Comparison of ENCODE assay signal across 13 mouse cellular contexts in genomic region chr4:141659739-141660138, GRCm38 (mm10). TPM values are rescaled to one million over a fixed set of nuclear protein-coding genes. Genes with fewer than 3 reads are reported as not detected.
A peak's percentile ranks its signal among the peaks of the same experiment; 100 is the strongest.
DNase-seq lines count a peak whose midpoint lies in the region; ATAC-seq and TF ChIP-seq lines count a peak whose summit lies in the region.
"Had no signal": no experiment of that assay in that cellular context is flagged by ENCODE, and none has a peak within 500 bp of the region (broad histone marks: within the 10 kb centered on the region; RNA-seq: fewer than 3 reads in every experiment).

No protein-coding gene starts in this region.

- H3K4me1 ChIP-seq in heart, embryonic 12.5 days (replicated peaks), result peaks cover 46% of the 10 kb centered on the region
- H3K4me1 ChIP-seq in lung, embryonic 14.5 days (ENCODE audit: insufficient read depth), result peaks cover 5% of the 10 kb centered on the region
- H3K4me1 ChIP-seq in hindbrain, embryonic 13.5 days (replicated peaks), result peaks cover 30% of the 10 kb centered on the region

- 71% methylated on average over 4 of the region's 4 CpGs for WGBS in heart, embryonic 12.5 days
- WGBS in lung, embryonic 14.5 days, result 67% methylated on average over 4 of the region's 4 CpGs
- 68% methylated on average over 4 of the region's 4 CpGs for WGBS in hindbrain, embryonic 13.5 days

- no peak overlapping the region for H3K4me2 ChIP-seq in heart, embryonic 12.5 days
- H3K4me2 ChIP-seq in lung, embryonic 14.5 days, result no peak overlapping the region
- no peak overlapping the region for H3K4me2 ChIP-seq in hindbrain, embryonic 13.5 days

- TF ChIP-seq CTCF in lung, embryonic 14.5 days (IDR thresholded peaks at IDR 0.05; ENCODE audit: low read depth), result peak; percentile 39

- no peak overlapping the region for H3K4me3 ChIP-seq in heart, embryonic 12.5 days
- no peak overlapping the region for H3K4me3 ChIP-seq in lung, embryonic 14.5 days (ENCODE audit: low read depth, low read length)
- H3K4me3 ChIP-seq in hindbrain, embryonic 13.5 days, result no peak overlapping the region
- H3K4me3 ChIP-seq: myocyte had no signal

- peak; percentile 53 for DNase-seq in heart, postnatal 4 days
- DNase-seq in lung, embryonic 14.5 days, result no peak
- DNase-seq in lung, adult 18-20 months, result no peak
- peak; percentile 28 for DNase-seq in MN1 (ENCODE audit: low spot score)
- DNase-seq in lung, postnatal 10 days, result peak; percentile 55
- no peak for DNase-seq in cerebellum, adult 18-20 months
- DNase-seq: cerebellum, adult 9-11 months; kidney, postnatal 14 days had no signal

- no peak overlapping the region for H3K9ac ChIP-seq in heart, embryonic 12.5 days
- H3K9ac ChIP-seq in lung, embryonic 14.5 days, result no peak overlapping the region
- H3K9ac ChIP-seq in hindbrain, embryonic 13.5 days, result no peak overlapping the region

- H3K27me3 ChIP-seq in heart, embryonic 12.5 days (replicated peaks), result no peaks in the 10 kb centered on the region
- H3K27me3 ChIP-seq in lung, embryonic 14.5 days (ENCODE audit: insufficient read depth, low read length), result no peaks in the 10 kb centered on the region
- H3K27me3 ChIP-seq in hindbrain, embryonic 13.5 days, result no peaks in the 10 kb centered on the region

- ATAC-seq in heart, embryonic 12.5 days (ENCODE audit: insufficient number of reproducible peaks, low FRiP score), result no peak
- ATAC-seq in lung, embryonic 14.5 days (ENCODE audit: insufficient read depth), result no peak
- no peak for ATAC-seq in hindbrain, embryonic 13.5 days (ENCODE audit: low FRiP score)

- H3K36me3 ChIP-seq in heart, embryonic 12.5 days, result peaks cover 38% of the 10 kb centered on the region
- H3K36me3 ChIP-seq in lung, embryonic 14.5 days (ENCODE audit: insufficient read depth), result peaks cover 28% of the 10 kb centered on the region
- peaks cover 23% of the 10 kb centered on the region for H3K36me3 ChIP-seq in hindbrain, embryonic 13.5 days

- H3K27ac ChIP-seq in heart, embryonic 12.5 days (ENCODE audit: poor library complexity, severe bottlenecking), result no peak overlapping the region
- H3K27ac ChIP-seq in lung, embryonic 14.5 days (ENCODE audit: low read depth), result no peak overlapping the region
- no peak overlapping the region for H3K27ac ChIP-seq in hindbrain, embryonic 13.5 days

- no peaks in the 10 kb centered on the region for H3K9me3 ChIP-seq in heart, embryonic 12.5 days (replicated peaks)
- no peaks in the 10 kb centered on the region for H3K9me3 ChIP-seq in lung, embryonic 14.5 days (ENCODE audit: low read depth, low read length)
- no peaks in the 10 kb centered on the region for H3K9me3 ChIP-seq in hindbrain, embryonic 13.5 days

RNA-seq across cellular contexts. Expression of gene Plekhm2, which starts 5.0 kb away (rescaled TPM):
- 10 to 100 TPM; 57.5 to 64.5 TPM for total RNA-seq in heart, postnatal 4 days (2021)
- 6.1 and 6.2 TPM in 2 replicates for polyA plus RNA-seq in heart, embryonic 12.5 days (2016; fragmentation: Nextera tagmentation; extraction: Ambion mirVana)
- polyA plus RNA-seq in lung, embryonic 14.5 days (2014; fragmentation: Nextera tagmentation; extraction: Ambion mirVana), result 5.1 and 5.4 TPM in 2 replicates
- polyA plus RNA-seq in hindbrain, embryonic 13.5 days (2015; fragmentation: Nextera tagmentation; extraction: Ambion mirVana), result 6.9 and 8.2 TPM in 2 replicates

RNA-seq across cellular contexts. Expression of gene Rsc1a1, which starts 25.7 kb away (rescaled TPM):
- 1 to 10 TPM; 1.6 to 4.0 TPM for total RNA-seq in heart, postnatal 4 days (2021)
- polyA plus RNA-seq in heart, embryonic 12.5 days (2016; fragmentation: Nextera tagmentation; extraction: Ambion mirVana), result 0.82 TPM in 1 of 2 replicates, not detected in the other
- 0.38 and 3.2 TPM in 2 replicates for polyA plus RNA-seq in lung, embryonic 14.5 days (2014; fragmentation: Nextera tagmentation; extraction: Ambion mirVana)
- polyA plus RNA-seq in hindbrain, embryonic 13.5 days (2015; fragmentation: Nextera tagmentation; extraction: Ambion mirVana), result 0.44 and 2.8 TPM in 2 replicates
- total RNA-seq: adrenal gland, adult 18-20 months; heart, postnatal 25 days had no signal

RNA-seq across cellular contexts. Expression of gene Slc25a34, which starts 36.1 kb away (rescaled TPM):
- total RNA-seq in heart, postnatal 4 days (2021), result 10 to 100 TPM; 32.5 to 33.6 TPM
- 0.21 and 0.24 TPM in 2 replicates for polyA plus RNA-seq in heart, embryonic 12.5 days (2016; fragmentation: Nextera tagmentation; extraction: Ambion mirVana)
- polyA plus RNA-seq in lung, embryonic 14.5 days (2014; fragmentation: Nextera tagmentation; extraction: Ambion mirVana), result not detected in 2 replicates
- polyA plus RNA-seq in hindbrain, embryonic 13.5 days (2015; fragmentation: Nextera tagmentation; extraction: Ambion mirVana), result 0.26 TPM in 1 of 2 replicates, not detected in the other

RNA-seq across cellular contexts. Expression of gene Tmem82, which starts 41.3 kb away (rescaled TPM):
- 1 to 10 TPM; 3.1 to 3.2 TPM for total RNA-seq in heart, postnatal 4 days (2021)
- 0.19 and 0.37 TPM in 2 replicates for polyA plus RNA-seq in heart, embryonic 12.5 days (2016; fragmentation: Nextera tagmentation; extraction: Ambion mirVana)
- polyA plus RNA-seq in lung, embryonic 14.5 days (2014; fragmentation: Nextera tagmentation; extraction: Ambion mirVana), result 0.38 and 0.50 TPM in 2 replicates
- 0.25 and 0.43 TPM in 2 replicates for polyA plus RNA-seq in hindbrain, embryonic 13.5 days (2015; fragmentation: Nextera tagmentation; extraction: Ambion mirVana)

RNA-seq across cellular contexts. Expression of gene Fblim1, which starts 53.8 kb away (rescaled TPM):
- total RNA-seq in heart, postnatal 4 days (2021), result 100 to 1,000 TPM; 122 to 145 TPM
- 70.1 and 70.6 TPM in 2 replicates for polyA plus RNA-seq in heart, embryonic 12.5 days (2016; fragmentation: Nextera tagmentation; extraction: Ambion mirVana)
- 83.6 and 89.2 TPM in 2 replicates for polyA plus RNA-seq in lung, embryonic 14.5 days (2014; fragmentation: Nextera tagmentation; extraction: Ambion mirVana)
- 41.0 and 43.3 TPM in 2 replicates for polyA plus RNA-seq in hindbrain, embryonic 13.5 days (2015; fragmentation: Nextera tagmentation; extraction: Ambion mirVana)

Comparison
In these comparisons a context has a peak if more than half of its experiments do, and no peak if none do; other contexts are left out.
1. DNase-seq: peak in heart, postnatal 4 days (single experiment), MN1 (single experiment) and lung, postnatal 10 days (single experiment); none in lung, embryonic 14.5 days (single experiment), lung, adult 18-20 months (0 of 2) and cerebellum, adult 18-20 months (0 of 2).